Mouse (Mus musculus): Measurements from ENCODE around the gene Supv3l1.

Supv3l1 gene

DNA sequence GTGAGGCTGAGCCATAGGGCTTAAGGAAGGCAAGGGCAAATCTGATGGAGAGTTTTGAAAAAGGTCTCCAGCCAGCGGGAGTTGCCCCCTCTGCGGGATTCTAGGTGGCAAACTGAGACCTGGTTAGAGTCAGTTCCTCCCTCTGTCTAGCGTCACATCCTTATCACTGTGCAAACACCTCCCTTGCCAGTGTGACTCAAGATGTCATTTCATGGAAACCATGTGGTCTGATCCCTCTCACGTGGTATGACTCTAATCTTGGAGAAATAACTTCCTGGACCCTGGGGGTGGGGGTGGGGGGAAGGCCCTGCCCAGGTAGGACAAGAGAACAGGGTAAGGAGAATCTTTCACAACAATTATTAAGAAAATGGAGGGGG lies 35.9 kb downstream of the Supv3l1 start:
- no peak for DNase-seq (ENCODE audit: low read depth, low spot score)

DNA sequence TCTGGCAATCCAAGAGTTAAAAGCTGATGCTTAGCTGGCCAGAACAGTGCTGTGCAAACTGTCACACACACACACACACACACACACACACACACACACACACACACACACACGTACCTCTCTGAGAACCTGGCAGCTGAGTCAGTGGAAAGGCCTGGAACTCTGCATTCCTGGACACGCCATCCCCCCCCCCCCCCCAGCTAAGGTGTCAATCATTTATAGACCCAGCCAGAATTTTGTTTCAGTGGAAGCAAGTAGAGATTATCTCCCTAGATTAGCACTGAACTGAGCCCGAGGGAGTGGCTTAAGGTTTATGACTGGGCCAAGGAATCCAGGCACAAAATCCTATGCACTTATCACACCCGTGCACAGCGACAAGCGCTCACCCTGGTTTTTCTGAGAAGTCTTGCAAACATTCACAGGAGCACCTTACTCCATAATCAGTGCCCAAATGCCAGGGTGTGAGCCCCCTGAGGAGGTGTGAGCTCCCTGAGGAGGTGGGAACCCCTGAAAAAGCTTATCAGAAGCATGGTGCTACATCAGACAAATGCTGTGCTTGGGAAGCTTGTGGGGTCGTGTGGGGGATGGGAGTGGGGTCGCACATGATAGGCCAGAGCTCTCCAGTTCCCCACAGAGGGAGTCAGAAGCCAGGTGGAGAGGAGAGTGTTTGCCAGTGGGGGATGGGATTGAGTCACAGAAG lies 36.5 kb downstream of the Supv3l1 start:
- DNase-seq (ENCODE audit: low read depth, low spot score), result no peak

- peak; percentile 67 for DNase-seq (ENCODE audit: low read depth, low spot score)
These were observed 37.8 kb downstream of the Supv3l1 start for GRCm38 (mm10) chr10:62411431-62412410.

DNA sequence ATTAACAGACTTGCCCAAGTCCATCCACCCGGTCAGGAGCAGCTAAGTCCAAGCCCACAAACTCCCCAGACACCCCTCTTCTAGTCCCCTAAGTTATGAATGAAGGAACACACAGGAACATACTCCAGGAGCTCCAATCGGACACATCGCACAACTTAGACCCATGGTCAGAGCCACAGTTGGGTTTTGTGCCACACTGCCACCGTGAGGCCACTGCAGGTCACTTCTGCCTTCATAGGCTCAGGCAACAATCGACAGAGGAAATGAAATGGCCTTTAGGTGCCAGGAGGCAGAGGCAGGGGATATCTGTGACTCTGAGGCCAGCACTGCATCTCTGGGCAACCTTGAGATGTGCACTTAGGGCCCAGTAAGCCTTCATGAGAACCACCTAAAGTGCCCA lies 38.6 kb downstream of the Supv3l1 start:
- peak; percentile 41 for DNase-seq (ENCODE audit: low read depth, low spot score)

GRCm38 (mm10) chr10:62404901-62405300 lies 44.6 kb downstream of the Supv3l1 start:
- no peak for DNase-seq (ENCODE audit: low read depth, low spot score)

DNA sequence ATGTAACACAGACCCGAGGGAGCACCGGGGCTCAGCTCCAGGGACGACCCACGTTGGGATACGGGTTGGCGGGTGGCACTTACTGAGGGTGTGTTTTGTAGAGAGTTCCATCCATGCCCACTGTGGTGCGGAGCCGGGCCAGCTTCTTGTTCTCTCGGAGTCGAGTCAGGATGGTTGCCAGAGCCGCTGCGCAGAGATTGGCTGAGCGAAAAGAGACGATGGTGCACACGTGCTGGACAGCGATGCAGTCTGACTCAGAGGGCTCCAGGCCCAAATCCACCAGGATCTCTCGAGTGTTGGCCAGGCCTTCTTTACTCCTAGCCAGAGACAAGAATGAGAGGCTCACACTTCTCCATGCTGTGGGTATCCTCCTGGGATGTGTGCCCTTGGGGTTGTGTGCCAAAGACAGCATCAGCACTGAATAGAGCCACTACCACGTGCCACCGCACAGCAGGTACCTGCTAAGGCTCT lies 47.9 kb downstream of the Supv3l1 start:
- no peak for DNase-seq (ENCODE audit: low read depth, low spot score)

DNA sequence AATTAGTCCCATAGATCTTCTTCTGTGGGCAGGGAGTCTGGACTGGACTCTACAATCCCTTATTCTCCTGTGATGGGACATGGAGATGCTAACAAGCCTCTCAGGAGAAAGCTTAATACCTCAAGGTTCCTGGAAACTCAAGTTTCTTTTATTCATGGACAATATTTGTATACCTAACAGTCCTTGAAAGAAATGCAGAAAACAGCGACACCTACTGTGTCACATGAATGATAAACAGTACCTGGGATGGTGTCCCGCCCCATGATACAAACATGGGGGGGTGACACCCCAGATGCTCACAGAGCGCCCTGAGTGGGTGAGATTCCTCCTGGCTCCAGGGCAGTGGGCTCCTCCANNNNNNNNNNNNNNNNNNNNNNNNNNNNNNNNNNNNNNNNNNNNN lies 66.5 kb downstream of the Supv3l1 start:
- DNase-seq (ENCODE audit: low read depth, low spot score), result no peak

DNA sequence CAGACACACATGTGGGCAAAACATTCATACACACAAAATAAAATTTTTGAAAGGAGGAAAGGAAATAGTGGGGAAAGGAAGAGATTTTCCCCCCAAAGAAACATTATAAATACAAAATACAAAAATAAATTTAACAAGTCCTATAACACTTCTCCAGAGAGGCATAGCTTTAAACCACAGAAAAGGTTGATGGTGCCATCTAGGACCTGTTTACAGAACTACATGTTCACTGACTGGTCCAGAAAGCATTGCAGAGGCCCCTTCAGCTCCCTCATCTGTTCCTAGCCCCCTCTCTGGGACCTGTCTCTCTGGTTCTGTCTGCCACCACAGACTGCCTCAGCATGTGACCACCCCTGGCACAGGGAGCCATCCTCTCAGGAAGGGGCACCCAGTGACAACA lies 68.6 kb downstream of the Supv3l1 start:
- DNase-seq (ENCODE audit: low read depth, low spot score), result no peak

- no peak for DNase-seq (ENCODE audit: low read depth, low spot score)
These were observed 69.7 kb downstream of the Supv3l1 start, which contains the start of gene Hk1 for GRCm38 (mm10) chr10:62379808-62380207. TSS of gene Hk1 (minus strand) at chr10:62379908.
